ENCODE assay signal across 1 mouse cellular context in the genomic region with DNA sequence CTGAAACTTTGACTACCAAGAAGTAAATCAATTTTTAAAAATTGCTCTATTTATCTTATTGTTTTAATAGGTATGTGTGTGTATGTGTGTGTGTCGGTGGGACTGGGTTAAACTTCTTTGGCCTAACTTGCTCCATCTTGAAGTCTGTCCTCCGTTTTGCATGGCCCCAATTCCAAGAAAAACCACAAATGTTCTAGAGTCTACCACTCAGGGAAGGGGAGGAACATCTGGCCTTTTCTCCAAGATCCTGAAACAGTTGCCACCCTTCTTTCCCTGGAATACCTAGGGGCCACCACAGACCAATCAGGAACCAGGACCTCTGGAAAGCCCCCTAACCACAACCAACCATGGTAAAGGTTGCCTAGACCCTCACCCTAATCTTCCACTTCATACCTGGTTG.
TF ChIP-seq lines count a peak whose summit lies in the region.

No protein-coding gene starts in this region.

TF ChIP-seq in myocyte, 11 proteins besides CTCF, POLR2A, EP300 and RAD21 (continued from another document):
- no peak for TF ChIP-seq MAX (IDR thresholded peaks at IDR 0.05; ENCODE audit: low read depth)
- no peak for TF ChIP-seq POLR2AphosphoS2 (IDR thresholded peaks at IDR 0.05; ENCODE audit: insufficient read length, low read depth)
- TF ChIP-seq SRF (IDR thresholded peaks at IDR 0.05; ENCODE audit: control insufficient read depth, insufficient read length, low read depth): no peak
- TF ChIP-seq E2F4 (IDR thresholded peaks at IDR 0.05; ENCODE audit: insufficient read depth): no peak
- TF ChIP-seq MYOG (IDR thresholded peaks at IDR 0.05; ENCODE audit: control insufficient read depth in 1 of 3, insufficient read depth in 1 of 3, insufficient read length in 2 of 3, low read depth in 2 of 3): no peak
TF ChIP-seq in myocyte: peak in this region for 0.
